Mouse (Mus musculus) embryonic facial prominence, embryonic 11.5 days (tissue): ENCODE measurements at regions not wholly inside any gene's neighbourhood (a gene's known extent, or its start where the extent isn't known, plus 50 kb on each side); places are given as distances from the start of the nearest gene placed in this dataset.

ENCODE experiments used
- ATAC-seq: fragments of 200-750 bp; cut with Nextera tagmentation; replicated peaks from 2 replicates; pipeline ENCODE4 v1.8.0; 2017; ENCODE audit warnings: low read depth; ENCODE audit not compliant: insufficient number of reproducible peaks, low FRiP score, low TSS enrichment
- DNase-seq: peaks from one replicate; pipeline ENCODE4 v3.0.0-alpha.2; 2015; ENCODE audit warnings: low spot score
- H3K27ac ChIP-seq: fragments of 300-500 bp; sonication (generic); replicated peaks from 2 replicates; pipeline ENCODE4 v1.5.1; 2014; ENCODE audit warnings: mild to moderate bottlenecking, low read depth, low read length, control low read depth
- H3K27me3 ChIP-seq: fragments of 300-500 bp; sonication (generic); 2 replicates; pipeline ENCODE4 v1.6.1; 2014; ENCODE audit warnings: mild to moderate bottlenecking, low read length, moderate library complexity, mixed read lengths; ENCODE audit not compliant: control insufficient read depth, insufficient read depth
- H3K36me3 ChIP-seq: fragments of 300-500 bp; sonication (generic); replicated peaks from 2 replicates; pipeline ENCODE4 v1.6.1; 2014; ENCODE audit warnings: low read depth, mild to moderate bottlenecking, low read length, moderate library complexity, mixed read lengths; ENCODE audit not compliant: control insufficient read depth, insufficient read depth
- H3K4me1 ChIP-seq: fragments of 300-500 bp; sonication (generic); 2 replicates; pipeline ENCODE4 v1.6.1; 2014; ENCODE audit warnings: low read length, mixed read lengths; ENCODE audit not compliant: control insufficient read depth, insufficient read depth
- H3K4me2 ChIP-seq: fragments of 300-500 bp; sonication (generic); 2 replicates; pipeline ENCODE4 v1.6.1; 2014; ENCODE audit warnings: low read depth, mild to moderate bottlenecking, control low read depth, low read length, moderate library complexity
- H3K4me3 ChIP-seq: fragments of 300-500 bp; sonication (generic); 2 replicates; pipeline ENCODE4 v1.5.1; 2014; ENCODE audit warnings: low read depth, low read length, control low read depth
- H3K9ac ChIP-seq: fragments of 300-500 bp; sonication (generic); replicated peaks from 2 replicates; pipeline ENCODE4 v1.6.1; 2014; ENCODE audit warnings: mild to moderate bottlenecking, control low read depth, low read length
- H3K9me3 ChIP-seq: fragments of 300-500 bp; sonication (generic); replicated peaks from 2 replicates; pipeline ENCODE4 v1.6.1; 2016; ENCODE audit warnings: mild to moderate bottlenecking, low read length, inconsistent platforms, mixed read lengths; ENCODE audit not compliant: control insufficient read depth
- WGBS: fragments of 180-500 bp; shearing (Covaris S2); extraction: QIAGEN DNeasy Blood & Tissue Kit; methylation state at CpG from one replicate; pipeline ENCODE4 v1.1.7; 2014; 5-methylcytosine and 5-hydroxymethylcytosine counted together

DNA sequence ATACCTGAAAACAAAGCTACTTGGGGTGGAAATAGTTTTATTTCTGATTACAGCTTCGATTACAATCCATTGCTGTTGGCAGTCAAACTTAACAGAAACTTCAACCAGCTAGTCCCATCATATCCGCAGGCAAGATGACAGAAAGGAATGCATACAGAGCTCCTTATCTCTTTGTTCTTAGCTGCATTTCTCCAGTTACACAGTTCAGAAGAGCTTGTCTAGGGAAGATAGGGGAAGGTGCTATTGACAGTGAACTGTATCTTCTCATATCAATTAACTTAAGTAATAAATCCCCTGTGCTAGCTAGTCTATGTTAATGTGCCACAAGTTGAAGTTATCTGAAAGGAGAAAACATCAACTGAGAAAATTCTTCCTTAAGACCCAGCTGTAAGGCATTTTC is 374.8 kb downstream of the Ptprc start:
- Histone ChIP-seq H3K4me3 (no peak overlapping the region), H3K9me3 (no peaks in the 10 kb centered on the region), H3K36me3 (no peaks in the 10 kb centered on the region), H3K27me3 (no peaks in the 10 kb centered on the region), H3K4me1 (no peaks in the 10 kb centered on the region), H3K4me2 (no peak overlapping the region), H3K27ac (no peak overlapping the region), H3K9ac (no peak overlapping the region)
- WGBS: 70% methylated on average over 2 of the region's 2 CpGs
- DNase-seq (no peak), ATAC-seq (no peak)

DNA sequence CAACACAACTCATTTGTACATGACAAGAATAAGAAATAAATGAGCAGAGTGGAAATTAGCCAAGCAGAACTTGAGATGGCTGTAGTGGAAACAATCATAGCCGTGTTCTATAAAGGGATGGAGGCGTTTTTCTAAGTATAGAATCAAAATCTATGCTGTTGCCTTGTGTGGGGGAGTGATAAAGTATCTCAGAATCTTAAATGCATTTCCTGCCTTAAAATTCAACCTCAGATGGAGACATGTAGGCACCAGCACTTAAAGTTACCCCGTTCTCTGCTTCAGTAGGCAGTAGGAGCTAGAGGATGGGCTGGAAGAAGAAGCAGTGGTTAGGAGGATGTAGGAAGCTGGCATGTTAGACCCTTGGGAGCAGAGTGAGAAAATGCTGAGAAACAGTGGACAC is 386.7 kb downstream of the Ptprc start:
- DNase-seq: no peak
- no peak for ATAC-seq
- 87% methylated on average over 3 of the region's 3 CpGs for WGBS
- Histone ChIP-seq H3K4me1 (no peaks in the 10 kb centered on the region), H3K27me3 (no peaks in the 10 kb centered on the region), H3K9me3 (no peaks in the 10 kb centered on the region), H3K4me3 (no peak overlapping the region), H3K27ac (no peak overlapping the region), H3K4me2 (no peak overlapping the region), H3K36me3 (no peaks in the 10 kb centered on the region), H3K9ac (no peak overlapping the region)

DNA sequence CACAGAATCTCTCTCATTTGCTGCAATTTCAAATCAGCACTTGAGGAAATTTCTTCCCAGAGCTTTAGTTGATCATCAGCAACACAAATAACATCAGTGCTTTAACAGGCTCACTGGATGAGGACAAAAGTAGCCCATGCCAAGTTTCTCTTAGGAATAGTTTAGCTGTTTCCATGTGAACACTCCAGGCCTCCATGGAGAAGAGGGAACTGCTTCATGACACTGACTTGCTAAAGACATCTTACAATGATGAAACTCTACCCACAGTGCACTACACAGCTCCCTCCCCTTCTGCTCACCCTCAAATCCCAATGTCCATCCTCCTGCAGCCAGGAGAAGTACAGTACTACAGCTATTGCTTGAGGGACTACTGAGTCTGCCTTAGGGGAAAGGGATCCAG is 388.9 kb downstream of the Ptprc start:
- DNase-seq (no peak), ATAC-seq (no peak)
- H3K9ac ChIP-seq: no peak overlapping the region
- no peaks in the 10 kb centered on the region for H3K4me1 ChIP-seq
- H3K27ac ChIP-seq: no peak overlapping the region
- H3K36me3 ChIP-seq: no peaks in the 10 kb centered on the region
- no peak overlapping the region for H3K4me2 ChIP-seq
- H3K27me3 ChIP-seq: no peaks in the 10 kb centered on the region
- no peaks in the 10 kb centered on the region for H3K9me3 ChIP-seq
- no peak overlapping the region for H3K4me3 ChIP-seq

GRCm38 (mm10) chr1:137774586-137774985 is 400.9 kb downstream of the Ptprc start:
- Histone ChIP-seq H3K4me1 (no peaks in the 10 kb centered on the region), H3K9ac (no peak overlapping the region), H3K4me2 (no peak overlapping the region), H3K9me3 (no peaks in the 10 kb centered on the region), H3K36me3 (no peaks in the 10 kb centered on the region), H3K27ac (no peak overlapping the region), H3K4me3 (no peak overlapping the region), H3K27me3 (no peaks in the 10 kb centered on the region)
- DNase-seq (peak; percentile 12), ATAC-seq (no peak)

- Histone ChIP-seq H3K36me3 (no peaks in the 10 kb centered on the region), H3K27me3 (no peaks in the 10 kb centered on the region), H3K4me1 (no peaks in the 10 kb centered on the region), H3K9me3 (no peaks in the 10 kb centered on the region), H3K27ac (no peak overlapping the region), H3K4me2 (no peak overlapping the region), H3K4me3 (no peak overlapping the region), H3K9ac (no peak overlapping the region)
- 89% methylated on average over 4 of the region's 4 CpGs for WGBS
- DNase-seq: no peak
- ATAC-seq: no peak
Measured at GRCm38 (mm10) chr1:137760797-137761196, 414.7 kb downstream of the Ptprc start.

DNA sequence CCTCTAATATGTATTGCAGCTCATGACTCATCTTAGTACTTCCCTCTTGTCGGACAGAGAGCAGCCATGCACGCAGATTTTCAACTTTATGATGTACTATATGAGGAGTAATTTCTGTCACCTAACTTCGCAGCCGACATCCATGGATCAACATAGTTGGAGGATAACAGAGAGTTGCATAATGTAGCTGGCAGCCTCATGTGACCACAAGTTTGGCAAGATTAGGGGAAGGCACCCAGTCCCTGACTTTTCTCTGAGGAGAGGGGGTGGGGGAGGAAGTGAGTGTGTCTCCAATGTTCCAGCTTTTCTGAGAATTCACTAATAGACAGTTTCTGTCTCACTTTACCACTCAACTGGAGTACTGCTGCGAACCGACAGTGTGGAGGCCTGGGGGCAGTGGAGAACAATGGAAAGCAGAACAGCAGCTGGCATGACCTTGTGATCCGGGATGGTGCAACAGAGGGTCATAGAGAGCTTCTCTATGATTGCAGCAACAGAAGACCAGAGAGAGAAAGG is 424.0 kb downstream of the Ptprc start:
- Histone ChIP-seq H3K9me3 (no peaks in the 10 kb centered on the region), H3K4me1 (no peaks in the 10 kb centered on the region), H3K27me3 (no peaks in the 10 kb centered on the region), H3K27ac (no peak overlapping the region), H3K9ac (no peak overlapping the region), H3K4me2 (no peak overlapping the region), H3K4me3 (no peak overlapping the region), H3K36me3 (no peaks in the 10 kb centered on the region)
- 63% methylated on average over 7 of the region's 7 CpGs for WGBS
- DNase-seq (no peak), ATAC-seq (no peak)

DNA sequence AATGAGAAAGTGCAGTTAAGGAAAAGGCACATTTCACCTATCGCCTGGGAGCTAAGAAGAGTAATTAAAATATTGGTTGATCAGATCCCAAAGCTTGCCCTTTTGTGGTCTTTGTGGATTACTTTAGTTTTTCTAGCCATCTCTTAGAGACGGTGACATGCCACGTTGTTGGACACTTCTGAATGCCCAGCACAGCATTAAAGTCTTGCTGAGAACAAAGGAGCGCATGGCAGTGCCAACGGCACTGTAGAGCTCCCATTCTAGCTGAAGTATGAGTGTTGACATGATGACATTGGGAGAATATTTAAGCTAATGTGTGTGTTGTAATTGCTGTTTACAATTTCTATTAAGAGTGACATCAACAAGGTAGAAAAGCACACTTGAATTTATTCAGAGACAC is 424.6 kb downstream of the Ptprc start:
- Histone ChIP-seq H3K36me3 (no peaks in the 10 kb centered on the region), H3K4me3 (no peak overlapping the region), H3K9me3 (no peaks in the 10 kb centered on the region), H3K27ac (no peak overlapping the region), H3K4me1 (no peaks in the 10 kb centered on the region), H3K27me3 (no peaks in the 10 kb centered on the region), H3K9ac (no peak overlapping the region), H3K4me2 (no peak overlapping the region)
- 89% methylated on average over 5 of the region's 5 CpGs for WGBS
- ATAC-seq (no peak), DNase-seq (no peak)

GRCm38 (mm10) chr1:137746129-137746528 is 429.4 kb downstream of the Ptprc start:
- ATAC-seq: no peak
- Histone ChIP-seq H3K36me3 (no peaks in the 10 kb centered on the region), H3K4me1 (no peaks in the 10 kb centered on the region), H3K9ac (no peak overlapping the region), H3K9me3 (no peaks in the 10 kb centered on the region), H3K27ac (no peak overlapping the region), H3K4me2 (no peak overlapping the region), H3K4me3 (no peak overlapping the region), H3K27me3 (no peaks in the 10 kb centered on the region)
- WGBS: 61% methylated on average over 2 of the region's 2 CpGs
- no peak for DNase-seq
